Mouse (Mus musculus): ENCODE results near the gene Gm12790. TPM values are rescaled to one million over a fixed set of nuclear protein-coding genes. Genes with fewer than 3 reads are reported as not detected.

Gene Gm12790
- not detected for polyA plus RNA-seq (2017; shearing (Covaris generic))

GRCm38 (mm10) chr4:101980949-101981348 is at the start of gene Gm12790:
Gene Gm12790, minus strand, starts transcription at chr4:101981049.

GRCm38 (mm10) chr4:101986326-101986725 is 5.5 kb upstream of the Gm12790 start, which contains the start of gene Gm12789:
Gene Gm12789, plus strand, starts transcription at chr4:101986626.

DNA sequence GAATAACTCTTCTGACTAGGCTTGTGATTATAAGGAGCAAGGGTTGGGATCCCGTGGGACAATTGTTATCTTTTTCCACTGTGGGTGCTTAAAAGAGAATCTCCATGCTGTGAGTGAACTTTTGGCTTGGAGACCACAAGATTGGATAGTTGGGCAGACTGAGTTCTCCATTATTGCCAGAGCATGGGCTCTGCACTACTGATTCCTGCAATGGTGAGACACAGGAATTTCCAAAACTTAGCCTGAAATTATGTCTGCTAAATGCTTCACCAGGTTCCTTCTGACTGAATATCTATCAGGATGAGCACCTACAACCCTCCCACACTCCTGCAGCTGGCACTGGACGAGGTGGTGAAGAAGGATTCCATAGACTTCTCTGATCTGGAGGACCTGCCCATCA is 40.7 kb downstream of the Gm12790 start, which contains the start of gene Gm12794:
Gene Gm12794, plus strand, starts transcription at position 301 of the 400 bp plus-strand sequence.

Other genes starting within 250 kb of the Gm12790 start
- gene B020004J07Rik, start 137.0 kb downstream of the Gm12790 start, polyA plus RNA-seq (2017; shearing (Covaris generic)), result not detected
- not detected for gene C130073F10Rik, start 87.3 kb downstream of the Gm12790 start, polyA plus RNA-seq (2017; shearing (Covaris generic))
- gene Gm12800, start 71.9 kb downstream of the Gm12790 start, polyA plus RNA-seq (2017; shearing (Covaris generic)), result not detected
- not detected for gene Gm12794, start 40.6 kb downstream of the Gm12790 start, polyA plus RNA-seq (2017; shearing (Covaris generic))
- not detected for gene Gm12789, start 5.6 kb upstream of the Gm12790 start, polyA plus RNA-seq (2017; shearing (Covaris generic))
- 154 TPM for gene Pde4b, start 106.5 kb upstream of the Gm12790 start, polyA plus RNA-seq (2017; shearing (Covaris generic))

Measured in effector memory CD4-positive, alpha-beta T cell, adult 5 months (primary cell).